Mouse (Mus musculus): Measurements from ENCODE around the gene Ttc41. TPM values are rescaled to one million over a fixed set of nuclear protein-coding genes. Genes with fewer than 3 reads are reported as not detected.

The Ttc41 gene
- polyA plus RNA-seq, 1 experiment, result 30.1 TPM

GRCm38 (mm10) chr10:86755816-86756502 is 50.3 kb downstream of the Ttc41 start:
- Histone ChIP-seq H3K36me3 (ENCODE audit: control insufficient read depth, insufficient read depth, low read length) (no peaks in the 10 kb centered on the region), H3K27ac (ENCODE audit: control insufficient read depth, insufficient read depth, low read depth, low read length) (no peak overlapping the region), H3K4me3 (ENCODE audit: control insufficient read depth, low read depth, low read length) (no peak overlapping the region), H3K27me3 (ENCODE audit: control insufficient read depth, insufficient read depth, low read length) (no peaks in the 10 kb centered on the region), H3K4me1 (ENCODE audit: control insufficient read depth, insufficient read depth, low read length) (no peaks in the 10 kb centered on the region)
- TF ChIP-seq CTCF (IDR thresholded peaks at IDR 0.05; ENCODE audit: control insufficient read depth, insufficient read depth, insufficient replicate concordance, low read depth, low read length) (no peak), POLR2A (IDR thresholded peaks at IDR 0.05; ENCODE audit: control insufficient read depth, low read depth, low read length) (no peak)

GRCm38 (mm10) chr10:86757724-86758123 is 52.1 kb downstream of the Ttc41 start:
- no peak overlapping the region for H3K4me3 ChIP-seq (ENCODE audit: control insufficient read depth, low read depth, low read length)
- no peaks in the 10 kb centered on the region for H3K36me3 ChIP-seq (ENCODE audit: control insufficient read depth, insufficient read depth, low read length)
- TF ChIP-seq CTCF (IDR thresholded peaks at IDR 0.05; ENCODE audit: control insufficient read depth, insufficient read depth, insufficient replicate concordance, low read depth, low read length), result no peak
- TF ChIP-seq POLR2A (IDR thresholded peaks at IDR 0.05; ENCODE audit: control insufficient read depth, low read depth, low read length), result no peak
- no peaks in the 10 kb centered on the region for H3K4me1 ChIP-seq (ENCODE audit: control insufficient read depth, insufficient read depth, low read length)
- no peak overlapping the region for H3K27ac ChIP-seq (ENCODE audit: control insufficient read depth, insufficient read depth, low read depth, low read length)
- H3K27me3 ChIP-seq (ENCODE audit: control insufficient read depth, insufficient read depth, low read length), result no peaks in the 10 kb centered on the region

GRCm38 (mm10) chr10:86758211-86758610 is 52.6 kb downstream of the Ttc41 start:
- no peaks in the 10 kb centered on the region for H3K4me1 ChIP-seq (ENCODE audit: control insufficient read depth, insufficient read depth, low read length)
- no peak overlapping the region for H3K27ac ChIP-seq (ENCODE audit: control insufficient read depth, insufficient read depth, low read depth, low read length)
- TF ChIP-seq CTCF (IDR thresholded peaks at IDR 0.05; ENCODE audit: control insufficient read depth, insufficient read depth, insufficient replicate concordance, low read depth, low read length), result no peak
- no peak for TF ChIP-seq POLR2A (IDR thresholded peaks at IDR 0.05; ENCODE audit: control insufficient read depth, low read depth, low read length)
- no peaks in the 10 kb centered on the region for H3K36me3 ChIP-seq (ENCODE audit: control insufficient read depth, insufficient read depth, low read length)
- no peaks in the 10 kb centered on the region for H3K27me3 ChIP-seq (ENCODE audit: control insufficient read depth, insufficient read depth, low read length)
- no peak overlapping the region for H3K4me3 ChIP-seq (ENCODE audit: control insufficient read depth, low read depth, low read length)

GRCm38 (mm10) chr10:86761236-86761635 is 55.6 kb downstream of the Ttc41 start:
- TF ChIP-seq CTCF (IDR thresholded peaks at IDR 0.05; ENCODE audit: control insufficient read depth, insufficient read depth, insufficient replicate concordance, low read depth, low read length), result no peak
- no peak for TF ChIP-seq POLR2A (IDR thresholded peaks at IDR 0.05; ENCODE audit: control insufficient read depth, low read depth, low read length)
- no peak overlapping the region for H3K4me3 ChIP-seq (ENCODE audit: control insufficient read depth, low read depth, low read length)
- no peaks in the 10 kb centered on the region for H3K36me3 ChIP-seq (ENCODE audit: control insufficient read depth, insufficient read depth, low read length)
- no peaks in the 10 kb centered on the region for H3K4me1 ChIP-seq (ENCODE audit: control insufficient read depth, insufficient read depth, low read length)
- no peak overlapping the region for H3K27ac ChIP-seq (ENCODE audit: control insufficient read depth, insufficient read depth, low read depth, low read length)
- H3K27me3 ChIP-seq (ENCODE audit: control insufficient read depth, insufficient read depth, low read length), result no peaks in the 10 kb centered on the region

- no peaks in the 10 kb centered on the region for H3K36me3 ChIP-seq (ENCODE audit: control insufficient read depth, insufficient read depth, low read length)
- no peak overlapping the region for H3K27ac ChIP-seq (ENCODE audit: control insufficient read depth, insufficient read depth, low read depth, low read length)
- TF ChIP-seq CTCF (IDR thresholded peaks at IDR 0.05; ENCODE audit: control insufficient read depth, insufficient read depth, insufficient replicate concordance, low read depth, low read length) (no peak), POLR2A (IDR thresholded peaks at IDR 0.05; ENCODE audit: control insufficient read depth, low read depth, low read length) (no peak)
- no peak overlapping the region for H3K4me3 ChIP-seq (ENCODE audit: control insufficient read depth, low read depth, low read length)
- H3K27me3 ChIP-seq (ENCODE audit: control insufficient read depth, insufficient read depth, low read length), result no peaks in the 10 kb centered on the region
- H3K4me1 ChIP-seq (ENCODE audit: control insufficient read depth, insufficient read depth, low read length), result no peaks in the 10 kb centered on the region
These were observed 56.2 kb downstream of the Ttc41 start for GRCm38 (mm10) chr10:86761722-86762383.

GRCm38 (mm10) chr10:86762384-86762730 is 56.7 kb downstream of the Ttc41 start:
- H3K4me3 ChIP-seq (ENCODE audit: control insufficient read depth, low read depth, low read length), result no peak overlapping the region
- no peak for TF ChIP-seq CTCF (IDR thresholded peaks at IDR 0.05; ENCODE audit: control insufficient read depth, insufficient read depth, insufficient replicate concordance, low read depth, low read length)
- TF ChIP-seq POLR2A (IDR thresholded peaks at IDR 0.05; ENCODE audit: control insufficient read depth, low read depth, low read length), result no peak
- no peaks in the 10 kb centered on the region for H3K36me3 ChIP-seq (ENCODE audit: control insufficient read depth, insufficient read depth, low read length)
- no peaks in the 10 kb centered on the region for H3K4me1 ChIP-seq (ENCODE audit: control insufficient read depth, insufficient read depth, low read length)
- H3K27ac ChIP-seq (ENCODE audit: control insufficient read depth, insufficient read depth, low read depth, low read length), result no peak overlapping the region
- no peaks in the 10 kb centered on the region for H3K27me3 ChIP-seq (ENCODE audit: control insufficient read depth, insufficient read depth, low read length)

GRCm38 (mm10) chr10:86763672-86764071 is 58.1 kb downstream of the Ttc41 start, which contains the start of gene Gm49358:
Gene Gm49358, plus strand, starts transcription at chr10:86763972.
- Histone ChIP-seq H3K4me1 (ENCODE audit: control insufficient read depth, insufficient read depth, low read length) (no peaks in the 10 kb centered on the region), H3K27ac (ENCODE audit: control insufficient read depth, insufficient read depth, low read depth, low read length) (no peak within 1 kb of the TSS), H3K36me3 (ENCODE audit: control insufficient read depth, insufficient read depth, low read length) (no peaks in the 10 kb centered on the region), H3K27me3 (ENCODE audit: control insufficient read depth, insufficient read depth, low read length) (no peaks in the 10 kb centered on the region), H3K4me3 (ENCODE audit: control insufficient read depth, low read depth, low read length) (no peak within 1 kb of the TSS)
- TF ChIP-seq CTCF (IDR thresholded peaks at IDR 0.05; ENCODE audit: control insufficient read depth, insufficient read depth, insufficient replicate concordance, low read depth, low read length) (no peak), POLR2A (IDR thresholded peaks at IDR 0.05; ENCODE audit: control insufficient read depth, low read depth, low read length) (no peak)
